Mouse (Mus musculus): ENCODE measurements around the gene Lypd6. TPM values are rescaled to one million over a fixed set of nuclear protein-coding genes. Genes with fewer than 3 reads are reported as not detected.

The Lypd6 gene
- polyA plus RNA-seq, 2 experiments, result 12.4 to 18.3 TPM

DNA sequence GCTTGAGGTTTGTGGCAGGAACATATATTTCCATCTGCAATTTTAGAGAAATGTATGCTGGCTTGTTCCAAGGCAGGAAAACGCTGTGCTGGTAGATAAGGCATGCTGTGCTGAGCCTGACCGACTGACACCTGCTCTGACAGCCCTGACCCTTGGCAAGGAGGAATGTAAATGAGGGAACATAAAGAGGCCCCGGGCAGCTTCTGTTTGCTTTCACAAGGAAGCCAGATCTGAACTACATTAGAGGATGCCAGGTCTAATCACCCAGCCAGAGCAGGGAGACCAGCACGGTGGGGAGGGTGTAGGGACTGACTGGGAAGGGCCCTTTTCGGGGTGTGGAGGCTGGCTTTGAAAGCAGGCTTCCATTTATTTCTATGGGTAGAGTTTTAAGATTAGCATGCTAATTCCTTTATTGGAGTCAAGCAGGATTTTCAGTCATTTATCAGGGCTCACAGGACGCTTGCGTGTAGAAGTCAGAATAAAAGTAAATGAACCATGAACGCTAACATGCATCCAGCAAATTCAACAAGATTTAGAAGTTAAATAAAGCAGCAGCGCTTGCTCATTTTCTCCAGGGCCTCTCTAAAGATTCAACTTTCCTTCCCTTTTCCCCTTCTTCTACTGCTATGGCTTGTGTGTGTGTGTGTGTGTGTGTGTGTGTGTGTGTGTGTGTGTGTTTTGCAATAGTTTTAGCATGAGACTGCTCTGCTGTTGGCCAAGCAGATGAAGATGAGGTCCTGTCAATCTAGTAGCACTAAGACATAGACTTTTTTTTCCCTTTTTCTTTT, 34.3 kb downstream of the Lypd6 start:
- no peak overlapping the region for H3K27ac ChIP-seq (replicated peaks; ENCODE audit: low read depth, low read length)
- no peaks in the 10 kb centered on the region for H3K4me1 ChIP-seq (ENCODE audit: control insufficient read depth, insufficient read depth, low read length)
- TF ChIP-seq POLR2A (IDR thresholded peaks at IDR 0.05; ENCODE audit: borderline replicate concordance, extremely low read depth, insufficient read depth, insufficient read length), result no peak
- ATAC-seq (ENCODE audit: low FRiP score, low read depth), result no peak
- H3K36me3 ChIP-seq (ENCODE audit: control insufficient read depth, insufficient read depth, low read length), result no peaks in the 10 kb centered on the region
- DNase-seq (ENCODE audit: low spot score), result no peak
- H3K9ac ChIP-seq (ENCODE audit: low read depth, low read length, severe bottlenecking), result no peak overlapping the region
- no peak overlapping the region for H3K4me3 ChIP-seq (replicated peaks; ENCODE audit: low read length)
- H3K9me3 ChIP-seq (ENCODE audit: control insufficient read depth, low read length), result no peaks in the 10 kb centered on the region
- H3K27me3 ChIP-seq (ENCODE audit: control insufficient read depth, insufficient read depth, low read length), result no peaks in the 10 kb centered on the region
- no peak overlapping the region for H3K4me2 ChIP-seq (replicated peaks; ENCODE audit: low read depth, low read length, severe bottlenecking)
- WGBS, result 32% methylated on average over 9 of the region's 9 CpGs

DNA sequence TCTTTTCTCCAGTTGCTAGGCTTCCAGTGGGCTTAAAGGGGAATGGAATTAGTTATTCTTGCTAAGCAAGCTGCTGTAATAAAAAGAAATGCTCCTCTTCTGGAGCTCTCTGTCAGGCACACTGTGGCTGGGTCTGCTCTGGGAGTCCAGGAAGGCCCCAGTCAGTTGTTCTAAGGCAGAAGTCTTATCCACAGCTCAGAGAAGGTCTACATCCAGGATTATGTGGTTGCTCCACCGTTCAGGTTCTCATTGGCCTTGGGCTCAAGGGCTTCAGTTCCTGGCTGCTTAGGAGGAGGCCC, 34.9 kb downstream of the Lypd6 start:
- no peak overlapping the region for H3K4me2 ChIP-seq (replicated peaks; ENCODE audit: low read depth, low read length, severe bottlenecking)
- H3K27me3 ChIP-seq (ENCODE audit: control insufficient read depth, insufficient read depth, low read length), result no peaks in the 10 kb centered on the region
- ATAC-seq (ENCODE audit: low FRiP score, low read depth) (no peak), DNase-seq (ENCODE audit: low spot score) (no peak)
- no peak overlapping the region for H3K9ac ChIP-seq (ENCODE audit: low read depth, low read length, severe bottlenecking)
- H3K4me1 ChIP-seq (ENCODE audit: control insufficient read depth, insufficient read depth, low read length), result no peaks in the 10 kb centered on the region
- 82% methylated on average over 1 of the region's 1 CpGs for WGBS
- no peak for TF ChIP-seq POLR2A (IDR thresholded peaks at IDR 0.05; ENCODE audit: borderline replicate concordance, extremely low read depth, insufficient read depth, insufficient read length)
- H3K36me3 ChIP-seq (ENCODE audit: control insufficient read depth, insufficient read depth, low read length), result no peaks in the 10 kb centered on the region
- H3K27ac ChIP-seq (replicated peaks; ENCODE audit: low read depth, low read length), result no peak overlapping the region
- H3K4me3 ChIP-seq (replicated peaks; ENCODE audit: low read length), result no peak overlapping the region
- no peaks in the 10 kb centered on the region for H3K9me3 ChIP-seq (ENCODE audit: control insufficient read depth, low read length)

DNA sequence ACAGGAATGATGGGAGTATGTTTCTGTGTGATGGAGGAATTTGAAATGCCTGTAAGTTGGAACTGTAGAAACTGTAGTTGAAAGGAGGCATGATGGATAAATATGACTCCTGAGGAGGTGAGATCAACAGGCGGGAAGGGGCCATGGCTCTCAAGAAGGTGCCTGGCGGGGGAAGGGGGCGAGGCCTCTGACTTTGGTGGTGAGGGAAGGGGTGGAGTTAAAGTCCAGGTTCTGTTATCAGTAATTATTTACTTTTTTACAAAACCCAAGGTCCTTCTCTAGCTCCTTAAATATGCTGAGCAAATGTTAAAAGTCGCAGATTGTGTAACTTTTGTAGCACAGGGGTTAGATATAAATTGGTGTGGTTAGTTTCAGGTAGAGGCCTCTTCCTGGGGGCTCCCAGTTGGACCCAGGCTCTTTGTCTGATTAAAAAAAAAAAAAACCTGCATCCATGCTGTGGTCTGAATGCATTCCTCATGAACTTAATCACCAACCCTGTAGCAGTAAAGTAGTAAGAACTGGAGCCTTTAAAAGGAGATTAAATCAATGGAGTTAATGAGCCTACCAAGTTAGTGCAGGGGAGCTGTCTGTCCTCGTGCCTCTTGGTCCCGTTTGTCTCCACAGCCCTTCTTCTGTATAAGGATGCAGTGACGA, 37.7 kb downstream of the Lypd6 start:
- ATAC-seq (ENCODE audit: low FRiP score, low read depth) (no peak), DNase-seq (ENCODE audit: low spot score) (no peak)
- Histone ChIP-seq H3K4me2 (replicated peaks; ENCODE audit: low read depth, low read length, severe bottlenecking) (no peak overlapping the region), H3K36me3 (ENCODE audit: control insufficient read depth, insufficient read depth, low read length) (no peaks in the 10 kb centered on the region), H3K27ac (replicated peaks; ENCODE audit: low read depth, low read length) (no peak overlapping the region), H3K4me1 (ENCODE audit: control insufficient read depth, insufficient read depth, low read length) (no peaks in the 10 kb centered on the region), H3K9ac (ENCODE audit: low read depth, low read length, severe bottlenecking) (no peak overlapping the region), H3K9me3 (ENCODE audit: control insufficient read depth, low read length) (no peaks in the 10 kb centered on the region), H3K27me3 (ENCODE audit: control insufficient read depth, insufficient read depth, low read length) (no peaks in the 10 kb centered on the region), H3K4me3 (replicated peaks; ENCODE audit: low read length) (no peak overlapping the region)
- no peak for TF ChIP-seq POLR2A (IDR thresholded peaks at IDR 0.05; ENCODE audit: borderline replicate concordance, extremely low read depth, insufficient read depth, insufficient read length)
- 61% methylated on average over 7 of the region's 7 CpGs for WGBS

DNA sequence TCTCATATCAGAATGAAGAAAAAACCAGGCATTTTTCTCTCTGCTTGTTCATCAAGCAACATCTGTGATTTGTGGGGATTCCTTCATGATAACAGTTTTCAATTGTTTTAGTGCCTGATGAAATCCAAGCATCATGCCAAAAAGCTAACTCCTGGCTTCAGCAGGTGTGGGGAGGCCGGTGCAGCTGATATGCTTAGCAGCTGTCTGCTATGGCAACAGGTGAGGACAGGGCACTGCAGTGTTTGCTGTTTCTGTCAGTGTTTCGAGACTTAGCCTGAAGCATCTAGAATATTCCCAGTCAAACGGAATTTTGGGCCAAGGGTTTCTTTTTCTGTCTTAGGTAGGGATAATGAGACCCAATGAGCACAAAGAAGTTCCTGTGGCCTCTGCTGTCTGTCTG, 39.4 kb downstream of the Lypd6 start:
- H3K27me3 ChIP-seq (ENCODE audit: control insufficient read depth, insufficient read depth, low read length), result no peaks in the 10 kb centered on the region
- H3K4me2 ChIP-seq (replicated peaks; ENCODE audit: low read depth, low read length, severe bottlenecking), result no peak overlapping the region
- ATAC-seq (ENCODE audit: low FRiP score, low read depth) (peak; percentile 56; the same call in 1 of the 2 replicates), DNase-seq (ENCODE audit: low spot score) (peak; percentile 29)
- no peaks in the 10 kb centered on the region for H3K9me3 ChIP-seq (ENCODE audit: control insufficient read depth, low read length)
- H3K9ac ChIP-seq (ENCODE audit: low read depth, low read length, severe bottlenecking), result no peak overlapping the region
- whole genome bisulfite sequencing, result 69% methylated on average over 3 of the region's 3 CpGs
- no peak overlapping the region for H3K27ac ChIP-seq (replicated peaks; ENCODE audit: low read depth, low read length)
- no peak for TF ChIP-seq POLR2A (IDR thresholded peaks at IDR 0.05; ENCODE audit: borderline replicate concordance, extremely low read depth, insufficient read depth, insufficient read length)
- H3K4me3 ChIP-seq (replicated peaks; ENCODE audit: low read length), result no peak overlapping the region
- H3K4me1 ChIP-seq (ENCODE audit: control insufficient read depth, insufficient read depth, low read length), result no peaks in the 10 kb centered on the region
- H3K36me3 ChIP-seq (ENCODE audit: control insufficient read depth, insufficient read depth, low read length), result no peaks in the 10 kb centered on the region

DNA sequence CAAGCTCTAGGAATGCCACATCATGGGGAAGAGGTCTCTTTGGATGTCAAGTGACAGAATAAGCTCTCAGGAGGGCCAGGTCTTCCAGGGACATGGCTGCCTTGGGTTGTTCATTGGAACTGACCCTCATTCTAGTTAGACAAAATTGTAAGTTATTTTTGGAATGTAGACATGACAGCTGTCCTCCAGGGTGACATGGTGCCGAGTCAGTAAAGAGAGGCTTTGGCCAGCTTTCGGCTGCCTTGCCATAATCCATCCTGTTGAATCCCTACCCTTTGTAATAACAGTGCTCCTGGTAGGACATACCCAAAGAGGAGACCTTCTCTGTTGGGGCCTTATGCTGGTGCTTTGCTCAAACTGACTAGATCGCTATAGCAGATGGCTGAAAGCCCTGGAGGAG, 39.8 kb downstream of the Lypd6 start:
- H3K27ac ChIP-seq (replicated peaks; ENCODE audit: low read depth, low read length), result no peak overlapping the region
- no peaks in the 10 kb centered on the region for H3K27me3 ChIP-seq (ENCODE audit: control insufficient read depth, insufficient read depth, low read length)
- DNase-seq (ENCODE audit: low spot score) (no peak), ATAC-seq (ENCODE audit: low FRiP score, low read depth) (peak; percentile 46; the same call in 1 of the 2 replicates)
- no peak overlapping the region for H3K9ac ChIP-seq (ENCODE audit: low read depth, low read length, severe bottlenecking)
- no peaks in the 10 kb centered on the region for H3K4me1 ChIP-seq (ENCODE audit: control insufficient read depth, insufficient read depth, low read length)
- H3K4me2 ChIP-seq (replicated peaks; ENCODE audit: low read depth, low read length, severe bottlenecking), result no peak overlapping the region
- no peaks in the 10 kb centered on the region for H3K36me3 ChIP-seq (ENCODE audit: control insufficient read depth, insufficient read depth, low read length)
- TF ChIP-seq POLR2A (IDR thresholded peaks at IDR 0.05; ENCODE audit: borderline replicate concordance, extremely low read depth, insufficient read depth, insufficient read length), result no peak
- H3K4me3 ChIP-seq (replicated peaks; ENCODE audit: low read length), result no peak overlapping the region
- 91% methylated on average over 3 of the region's 3 CpGs for WGBS
- H3K9me3 ChIP-seq (ENCODE audit: control insufficient read depth, low read length), result no peaks in the 10 kb centered on the region

Data from limb, embryonic 14.5 days (tissue).